Mouse (Mus musculus) myocyte (in vitro differentiated cells): ENCODE measurements around the gene Rnf185. TPM values are rescaled to one million over a fixed set of nuclear protein-coding genes. Genes with fewer than 3 reads are reported as not detected.

Source experiments
- H3K27me3 ChIP-seq: one replicate; pipeline ENCODE4 v1.6.1; 2011; ENCODE audit not compliant: control insufficient read depth, insufficient read depth, insufficient read length
- H3K36me3 ChIP-seq: one replicate; pipeline ENCODE4 v1.6.1; 2011; ENCODE audit not compliant: control insufficient read depth, insufficient read depth
- H3K4me2 ChIP-seq: one replicate; pipeline ENCODE4 v1.6.1; 2011; ENCODE audit warnings: low read depth, control low read depth
- H3K4me3 ChIP-seq: one replicate; pipeline ENCODE4 v1.5.1; 2011; ENCODE audit warnings: mild to moderate bottlenecking, control low read depth, moderate library complexity
- H3K79me2 ChIP-seq: one replicate; pipeline ENCODE4 v1.6.1; 2011; ENCODE audit not compliant: control insufficient read depth, insufficient read depth
- H3ac ChIP-seq: one replicate; pipeline ENCODE4 v1.6.1; 2011; ENCODE audit not compliant: control insufficient read depth, insufficient read length
- CEBPB ChIP-seq: IDR thresholded peaks from 2 replicates; pipeline ENCODE4 v1.6.1; 2011; ENCODE audit warnings: mild to moderate bottlenecking, moderate library complexity; ENCODE audit not compliant: poor library complexity, insufficient read depth, severe bottlenecking
- E2F4 ChIP-seq: IDR thresholded peaks from one replicate; pipeline ENCODE4 v1.6.1; 2011; ENCODE audit warnings: mild to moderate bottlenecking, control low read depth, moderate library complexity; ENCODE audit not compliant: insufficient read depth
- MAX ChIP-seq: IDR thresholded peaks from one replicate; pipeline ENCODE4 v1.6.1; 2011; ENCODE audit warnings: low read depth, mild to moderate bottlenecking, control low read depth
- MYOD1 ChIP-seq, 3 experiments: IDR thresholded peaks; one replicate each; pipeline ENCODE4 v1.6.1; 2011; ENCODE audit warnings: control low read depth in 2 of 3, low read depth in 2 of 3, mild to moderate bottlenecking in 2 of 3, moderate library complexity in 1 of 3; ENCODE audit not compliant: insufficient read length in 2 of 3, control insufficient read depth in 1 of 3
- MYOG ChIP-seq, 3 experiments: IDR thresholded peaks; one replicate each; pipeline ENCODE4 v1.6.1; 2011; ENCODE audit warnings: control low read depth in 2 of 3, low read depth in 2 of 3, mild to moderate bottlenecking in 2 of 3; ENCODE audit not compliant: insufficient read length in 2 of 3, control insufficient read depth in 1 of 3, insufficient read depth in 1 of 3
- POLR2A ChIP-seq: IDR thresholded peaks from one replicate; pipeline ENCODE4 v1.6.1; 2011; ENCODE audit warnings: low read depth, mild to moderate bottlenecking, control low read depth, moderate library complexity; ENCODE audit not compliant: insufficient read length
- POLR2AphosphoS2 ChIP-seq: IDR thresholded peaks from one replicate; pipeline ENCODE4 v1.6.1; 2011; ENCODE audit warnings: low read depth, control low read depth; ENCODE audit not compliant: insufficient read length
- REST ChIP-seq: IDR thresholded peaks from one replicate; pipeline ENCODE4 v1.6.1; 2011; ENCODE audit warnings: mild to moderate bottlenecking, control low read depth, moderate library complexity; ENCODE audit not compliant: insufficient read depth, insufficient read length
- SRF ChIP-seq: IDR thresholded peaks from one replicate; pipeline ENCODE4 v1.6.1; 2011; ENCODE audit warnings: low read depth; ENCODE audit not compliant: control insufficient read depth, insufficient read length
- TCF12 ChIP-seq: IDR thresholded peaks from one replicate; pipeline ENCODE4 v1.6.1; 2011; ENCODE audit warnings: mild to moderate bottlenecking, control low read depth; ENCODE audit not compliant: poor library complexity, insufficient read depth, severe bottlenecking
- TCF3 ChIP-seq: IDR thresholded peaks from one replicate; pipeline ENCODE4 v1.6.1; 2011; ENCODE audit warnings: low read depth, control low read depth; ENCODE audit not compliant: insufficient read length
- USF1 ChIP-seq: IDR thresholded peaks from one replicate; pipeline ENCODE4 v1.6.1; 2011; ENCODE audit warnings: low read depth, mild to moderate bottlenecking, control low read depth, moderate library complexity
- polyA plus RNA-seq: library from polyadenylated mRNA; unstranded; fragments of >200 nt; fragmentation: generic; extraction: Trizol; gene quantifications from one replicate; pipeline ENCODE4 v1.2.1, GENCODE M21; 2012; ENCODE audit warnings: missing spikeins

The Rnf185 gene
- polyA plus RNA-seq, 1 experiment: 47.2 TPM

GRCm38 (mm10) chr11:3404287-3405047, 47.7 kb downstream of the Rnf185 start:
- H3ac ChIP-seq: no peak overlapping the region
- H3K79me2 ChIP-seq: peaks cover 45% of the 10 kb centered on the region
- H3K4me3 ChIP-seq: no peak overlapping the region
- H3K36me3 ChIP-seq: no peaks in the 10 kb centered on the region
- TF ChIP-seq CEBPB (no peak), SRF (no peak), POLR2A (no peak), MYOD1 (IDR thresholded peaks at IDR 0.05; ENCODE audit: control insufficient read depth in 1 of 3, insufficient read length in 2 of 3, low read depth in 2 of 3) (no peak), USF1 (no peak), E2F4 (no peak), MYOG (IDR thresholded peaks at IDR 0.05; ENCODE audit: control insufficient read depth in 1 of 3, insufficient read depth in 1 of 3, insufficient read length in 2 of 3, low read depth in 2 of 3) (no peak), REST (no peak), TCF12 (no peak), MAX (no peak), TCF3 (no peak), POLR2AphosphoS2 (no peak)
- H3K27me3 ChIP-seq: no peaks in the 10 kb centered on the region
- no peak overlapping the region for H3K4me2 ChIP-seq

GRCm38 (mm10) chr11:3403024-3403423, 49.1 kb downstream of the Rnf185 start:
- Histone ChIP-seq H3K4me3 (no peak overlapping the region), H3K27me3 (no peaks in the 10 kb centered on the region), H3K79me2 (peaks cover 40% of the 10 kb centered on the region), H3K4me2 (no peak overlapping the region), H3ac (no peak overlapping the region), H3K36me3 (no peaks in the 10 kb centered on the region)
- TF ChIP-seq MAX: no peak
- no peak for TF ChIP-seq MYOD1 (IDR thresholded peaks at IDR 0.05; ENCODE audit: control insufficient read depth in 1 of 3, insufficient read length in 2 of 3, low read depth in 2 of 3)
- no peak for TF ChIP-seq TCF3
- TF ChIP-seq CEBPB: no peak
- no peak for TF ChIP-seq USF1
- TF ChIP-seq TCF12: no peak
- TF ChIP-seq SRF: no peak
- TF ChIP-seq MYOG (IDR thresholded peaks at IDR 0.05; ENCODE audit: control insufficient read depth in 1 of 3, insufficient read depth in 1 of 3, insufficient read length in 2 of 3, low read depth in 2 of 3): no peak
- no peak for TF ChIP-seq E2F4
- TF ChIP-seq POLR2AphosphoS2: no peak
- TF ChIP-seq REST: no peak
- no peak for TF ChIP-seq POLR2A

GRCm38 (mm10) chr11:3398318-3398717, 53.8 kb downstream of the Rnf185 start:
- Histone ChIP-seq H3K4me3 (no peak overlapping the region), H3K4me2 (no peak overlapping the region), H3K27me3 (no peaks in the 10 kb centered on the region), H3K36me3 (peaks cover 5% of the 10 kb centered on the region), H3ac (no peak overlapping the region), H3K79me2 (peaks cover 5% of the 10 kb centered on the region)
- TF ChIP-seq SRF (no peak), MYOG (IDR thresholded peaks at IDR 0.05; ENCODE audit: control insufficient read depth in 1 of 3, insufficient read depth in 1 of 3, insufficient read length in 2 of 3, low read depth in 2 of 3) (peak in 2 of 3 experiments; percentile 47 to 71), TCF3 (no peak), USF1 (no peak), POLR2A (no peak), MAX (no peak), E2F4 (no peak), MYOD1 (IDR thresholded peaks at IDR 0.05; ENCODE audit: control insufficient read depth in 1 of 3, insufficient read length in 2 of 3, low read depth in 2 of 3) (peak in 2 of 3 experiments; percentile 37 to 75), POLR2AphosphoS2 (no peak)

GRCm38 (mm10) chr11:3396562-3396961, 55.6 kb downstream of the Rnf185 start:
- TF ChIP-seq SRF (no peak), USF1 (no peak), POLR2AphosphoS2 (no peak), TCF12 (no peak), REST (no peak), MYOG (IDR thresholded peaks at IDR 0.05; ENCODE audit: control insufficient read depth in 1 of 3, insufficient read depth in 1 of 3, insufficient read length in 2 of 3, low read depth in 2 of 3) (no peak), MAX (no peak), POLR2A (no peak), TCF3 (no peak), MYOD1 (IDR thresholded peaks at IDR 0.05; ENCODE audit: control insufficient read depth in 1 of 3, insufficient read length in 2 of 3, low read depth in 2 of 3) (no peak), E2F4 (no peak), CEBPB (no peak)

More at GRCm38 (mm10) chr11:3396562-3396961, 55.6 kb downstream of the Rnf185 start:
- Histone ChIP-seq H3K79me2 (peaks cover 5% of the 10 kb centered on the region), H3K4me3 (no peak overlapping the region), H3K4me2 (no peak overlapping the region), H3ac (no peak overlapping the region), H3K36me3 (peaks cover 5% of the 10 kb centered on the region), H3K27me3 (no peaks in the 10 kb centered on the region)
